Mouse (Mus musculus) cerebral cortex, adult 2 months (tissue): ENCODE data around the gene Anapc2.

Experiments
- WGBS: fragments of 180-500 bp; shearing (Covaris S2); methylation state at CpG from one replicate; pipeline ENCODE4 v1.1.7; 2018; 5-methylcytosine and 5-hydroxymethylcytosine counted together

Gene Anapc2

GRCm38 (mm10) chr2:25241438-25241775 is 30.9 kb upstream of the Anapc2 start:
- 20% methylated on average over 6 of the region's 6 CpGs for WGBS

- under 1% methylated on average over 48 of the region's 59 CpGs for WGBS
Observed at GRCm38 (mm10) chr2:25242101-25242506, 30.2 kb upstream of the Anapc2 start, which contains the start of the genes Rnf208 and Cysrt1. TSS of gene Rnf208 (plus strand) at chr2:25242255. TSS of gene Cysrt1 (minus strand) at chr2:25242452.

GRCm38 (mm10) chr2:25243342-25243741 is 28.9 kb upstream of the Anapc2 start:
- 64% methylated on average over 8 of the region's 8 CpGs for WGBS

- 86% methylated on average over 4 of the region's 4 CpGs for WGBS
Observed at GRCm38 (mm10) chr2:25244144-25244543, 28.1 kb upstream of the Anapc2 start.

GRCm38 (mm10) chr2:25246183-25247072 is 25.9 kb upstream of the Anapc2 start, which contains the start of gene AL732309.1:
TSS of gene AL732309.1 (minus strand) at chr2:25246863.
- 89% methylated on average over 10 of the region's 10 CpGs for WGBS

- WGBS: 89% methylated on average over 1 of the region's 1 CpGs
Observed at GRCm38 (mm10) chr2:25252331-25252730, 19.9 kb upstream of the Anapc2 start.

GRCm38 (mm10) chr2:25255284-25255779 is 16.9 kb upstream of the Anapc2 start, which contains the start of gene Tmem203:
TSS of gene Tmem203 (plus strand) at chr2:25255439.
- under 1% methylated on average over 39 of the region's 39 CpGs for WGBS

- 39% methylated on average over 12 of the region's 12 CpGs for WGBS
Observed at GRCm38 (mm10) chr2:25256443-25257109, 15.7 kb upstream of the Anapc2 start.

- WGBS: 77% methylated on average over 5 of the region's 5 CpGs
Observed at GRCm38 (mm10) chr2:25257250-25257649, 15.0 kb upstream of the Anapc2 start.

GRCm38 (mm10) chr2:25258887-25259286 is 13.4 kb upstream of the Anapc2 start:
- WGBS: 59% methylated on average over 2 of the region's 2 CpGs

GRCm38 (mm10) chr2:25261870-25262269 is 10.4 kb upstream of the Anapc2 start:
- 29% methylated on average over 12 of the region's 12 CpGs for WGBS

GRCm38 (mm10) chr2:25262291-25262767 is 9.9 kb upstream of the Anapc2 start, which contains the start of gene Tprn:
TSS of gene Tprn (plus strand) at chr2:25262618.
- under 1% methylated on average over 39 of the region's 39 CpGs for WGBS

GRCm38 (mm10) chr2:25262795-25263622 is 9.3 kb upstream of the Anapc2 start:
- WGBS: under 1% methylated on average over 82 of the region's 82 CpGs

GRCm38 (mm10) chr2:25263623-25264285 is 8.5 kb upstream of the Anapc2 start:
- WGBS: 33% methylated on average over 12 of the region's 12 CpGs

- WGBS: 77% methylated on average over 5 of the region's 5 CpGs
Observed at GRCm38 (mm10) chr2:25264286-25264660, 8.0 kb upstream of the Anapc2 start.

- WGBS: 62% methylated on average over 3 of the region's 3 CpGs
Observed at GRCm38 (mm10) chr2:25264851-25265250, 7.4 kb upstream of the Anapc2 start.

GRCm38 (mm10) chr2:25265897-25266656 is 6.2 kb upstream of the Anapc2 start:
- WGBS: 55% methylated on average over 6 of the region's 6 CpGs

GRCm38 (mm10) chr2:25266720-25267119 is 5.6 kb upstream of the Anapc2 start:
- WGBS: 26% methylated on average over 2 of the region's 2 CpGs

GRCm38 (mm10) chr2:25267746-25268309 is 4.5 kb upstream of the Anapc2 start:
- 71% methylated on average over 4 of the region's 4 CpGs for WGBS

- WGBS: under 1% methylated on average over 29 of the region's 29 CpGs
Observed at GRCm38 (mm10) chr2:25272515-25272914, 237 bp downstream of the Anapc2 start.
